Comparison of ENCODE assay signal across 22 mouse cellular contexts in genomic region chr5:122843799-122844198, GRCm38 (mm10). TPM values are rescaled to one million over a fixed set of nuclear protein-coding genes. Genes with fewer than 3 reads are reported as not detected.
DNase-seq lines count a peak whose midpoint lies in the region; ATAC-seq and TF ChIP-seq lines count a peak whose summit lies in the region.
"Had no signal": no experiment of that assay in that cellular context is flagged by ENCODE, and none has a peak within 500 bp of the region (broad histone marks: within the 10 kb centered on the region; RNA-seq: fewer than 3 reads in every experiment).

No protein-coding gene starts in this region.

- TF ChIP-seq CTCF in lung, adult 2 months (IDR thresholded peaks at IDR 0.05; ENCODE audit: insufficient read depth, low read length), result no peak

- no peak overlapping the region for H3K27ac ChIP-seq in midbrain, embryonic 16.5 days (ENCODE audit: low read length)
- H3K27ac ChIP-seq in hindbrain, embryonic 12.5 days, result no peak overlapping the region
- H3K27ac ChIP-seq: embryonic facial prominence, embryonic 13.5 days; forebrain, embryonic 13.5 days; heart, embryonic 10.5 days; hindbrain, embryonic 14.5 days had no signal

- DNase-seq in heart, adult 11 months, result peak; percentile 35
- DNase-seq in heart, adult 9 months (ENCODE audit: low spot score in 2 of 2), result no peak
- peak; percentile 32 for DNase-seq in lung, postnatal 36 days
- DNase-seq in lung, adult 2 months, result no peak
- DNase-seq in cerebellum, adult 11-12 months, result no peak
- DNase-seq: adrenal gland, postnatal 14 days; cerebellum, adult 2 months; cerebellum, postnatal 14 days; forebrain, postnatal 0 days; gastrocnemius, postnatal 14 days; heart, postnatal 10 days; heart, postnatal 4 days had no signal

- no peak for TF ChIP-seq POLR2A in lung, adult 2 months (IDR thresholded peaks at IDR 0.05; ENCODE audit: borderline replicate concordance, extremely low read depth, low read depth, low read length)

- no peak overlapping the region for H3K4me3 ChIP-seq in lung, adult 2 months (replicated peaks; ENCODE audit: extremely low read depth, low read depth, low read length)
- H3K4me3 ChIP-seq in midbrain, embryonic 16.5 days (ENCODE audit: low read depth, low read length), result no peak overlapping the region
- no peak overlapping the region for H3K4me3 ChIP-seq in hindbrain, embryonic 12.5 days
- H3K4me3 ChIP-seq: embryonic facial prominence, embryonic 13.5 days; forebrain, embryonic 13.5 days; heart, embryonic 10.5 days had no signal

- peak; percentile 82 for ATAC-seq in megakaryocyte progenitor cell, adult 5-6 weeks (replicated peaks; ENCODE audit: poor library complexity)
- no peak for ATAC-seq in midbrain, embryonic 16.5 days
- ATAC-seq in hindbrain, embryonic 12.5 days (ENCODE audit: low FRiP score), result no peak
- ATAC-seq: activated CD4-positive, CD25-positive, alpha-beta regulatory T cell, adult 4 months; forebrain, embryonic 13.5 days; forebrain, postnatal 0 days; Patski had no signal

- H3K9me3 ChIP-seq in midbrain, embryonic 16.5 days (replicated peaks; ENCODE audit: control insufficient read depth, low read length, poor library complexity, severe bottlenecking), result no peaks in the 10 kb centered on the region
- no peaks in the 10 kb centered on the region for H3K9me3 ChIP-seq in hindbrain, embryonic 12.5 days (replicated peaks)
- H3K9me3 ChIP-seq: embryonic facial prominence, embryonic 13.5 days; forebrain, embryonic 13.5 days; heart, embryonic 10.5 days had no signal

- H3K9ac ChIP-seq in midbrain, embryonic 16.5 days (ENCODE audit: low read depth, low read length), result no peak overlapping the region
- H3K9ac ChIP-seq in hindbrain, embryonic 12.5 days, result no peak overlapping the region
- H3K9ac ChIP-seq: embryonic facial prominence, embryonic 13.5 days; forebrain, embryonic 13.5 days; forebrain, postnatal 0 days; hindbrain, embryonic 14.5 days had no signal

- no peaks in the 10 kb centered on the region for H3K27me3 ChIP-seq in midbrain, embryonic 16.5 days (ENCODE audit: control insufficient read depth, insufficient read depth, low read depth, low read length)
- no peaks in the 10 kb centered on the region for H3K27me3 ChIP-seq in hindbrain, embryonic 12.5 days
- H3K27me3 ChIP-seq: CH12.LX; embryonic facial prominence, embryonic 13.5 days; forebrain, embryonic 13.5 days had no signal

- H3K36me3 ChIP-seq in midbrain, embryonic 16.5 days (ENCODE audit: control insufficient read depth, insufficient read depth, low read length), result no peaks in the 10 kb centered on the region
- H3K36me3 ChIP-seq in hindbrain, embryonic 12.5 days, result no peaks in the 10 kb centered on the region
- H3K36me3 ChIP-seq: embryonic facial prominence, embryonic 13.5 days; heart, embryonic 10.5 days had no signal

- H3K4me1 ChIP-seq in lung, adult 2 months (ENCODE audit: control insufficient read depth, insufficient read depth, low read length), result no peaks in the 10 kb centered on the region
- H3K4me1 ChIP-seq in midbrain, embryonic 16.5 days (ENCODE audit: control insufficient read depth, insufficient read depth, low read length), result peaks cover 4% of the 10 kb centered on the region; the same call in 1 of the 2 replicates
- H3K4me1 ChIP-seq in hindbrain, embryonic 12.5 days, result peaks cover 3% of the 10 kb centered on the region; the same call in 1 of the 2 replicates
- H3K4me1 ChIP-seq: embryonic facial prominence, embryonic 13.5 days; heart, embryonic 10.5 days had no signal

- WGBS in lung, adult 2 months, result 85% methylated on average over 5 of the region's 5 CpGs
- 87% methylated on average over 5 of the region's 5 CpGs for WGBS in midbrain, embryonic 16.5 days
- 88% methylated on average over 5 of the region's 5 CpGs for WGBS in hindbrain, embryonic 12.5 days

- no peak overlapping the region for H3K4me2 ChIP-seq in midbrain, embryonic 16.5 days (ENCODE audit: low read length)
- no peak overlapping the region for H3K4me2 ChIP-seq in hindbrain, embryonic 12.5 days (replicated peaks)
- H3K4me2 ChIP-seq: embryonic facial prominence, embryonic 13.5 days; forebrain, embryonic 13.5 days; hindbrain, embryonic 14.5 days had no signal

RNA-seq across cellular contexts. Expression of gene Rnf34, which starts 6.0 kb away (rescaled TPM):
- 7.8 and 9.6 TPM in 2 replicates for polyA plus RNA-seq in lung, adult 2 months (2012; rRNA removed)
- 7.9 and 10.1 TPM in 2 replicates for total RNA-seq in megakaryocyte progenitor cell, adult 5-6 weeks (2015)
- total RNA-seq in megakaryocyte progenitor cell, adult 5-6 weeks (2017), result 12.7 and 15.6 TPM in 2 replicates
- polyA plus RNA-seq in midbrain, embryonic 16.5 days (2015; fragmentation: Nextera tagmentation; extraction: Ambion mirVana), result 48.3 and 50.7 TPM in 2 replicates
- polyA plus RNA-seq in hindbrain, embryonic 12.5 days (2016; fragmentation: Nextera tagmentation; extraction: Ambion mirVana), result 49.9 and 50.7 TPM in 2 replicates

RNA-seq across cellular contexts. Expression of gene Anapc5, which starts 22.7 kb away (rescaled TPM):
- polyA plus RNA-seq in lung, adult 2 months (2012; rRNA removed), result 207 and 274 TPM in 2 replicates
- 193 and 210 TPM in 2 replicates for total RNA-seq in megakaryocyte progenitor cell, adult 5-6 weeks (2015)
- 298 and 322 TPM in 2 replicates for total RNA-seq in megakaryocyte progenitor cell, adult 5-6 weeks (2017)
- polyA plus RNA-seq in midbrain, embryonic 16.5 days (2015; fragmentation: Nextera tagmentation; extraction: Ambion mirVana), result 520 and 546 TPM in 2 replicates
- polyA plus RNA-seq in hindbrain, embryonic 12.5 days (2016; fragmentation: Nextera tagmentation; extraction: Ambion mirVana), result 508 and 529 TPM in 2 replicates

Comparison
In these comparisons a context has a peak if more than half of its experiments do, and no peak if none do; other contexts are left out.
1. DNase-seq: peak in heart, adult 11 months (single experiment) and lung, postnatal 36 days (single experiment); none in heart, adult 9 months (0 of 2), lung, adult 2 months (single experiment) and cerebellum, adult 11-12 months (single experiment).